Mouse (Mus musculus): ENCODE measurements around the gene Ccdc116.
"Not testable (repeated sequence)": the region's sequence is repeated elsewhere in the genome, so short reads cannot be mapped to it uniquely, and the experiment has no call there.

Ccdc116 gene

DNA sequence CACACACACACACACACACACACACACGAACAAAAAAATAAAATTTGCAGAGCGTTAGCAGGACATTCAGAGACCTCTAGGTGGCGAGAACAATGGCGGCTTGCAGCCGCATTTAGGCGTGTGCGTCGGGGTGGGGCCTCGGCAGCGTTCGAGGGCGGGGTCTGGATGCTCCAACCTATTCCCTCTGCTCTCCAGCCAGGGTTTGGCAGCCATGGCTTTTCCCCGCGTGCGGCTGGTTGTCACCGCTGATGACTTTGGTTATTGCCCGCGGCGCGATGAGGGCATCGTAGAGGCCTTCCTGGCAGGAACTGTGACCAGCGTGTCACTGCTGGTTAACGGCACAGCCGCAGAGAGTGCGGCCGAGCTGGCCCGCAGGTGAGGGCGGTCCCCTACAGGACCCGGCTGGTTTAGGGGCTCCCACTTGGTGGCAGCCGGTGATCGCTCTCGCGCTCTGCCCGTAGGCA is at the start of gene Ccdc116:
Gene Ccdc116 (minus strand): TSS at position 458 of the 464 bp plus-strand sequence.
- peak; percentile 89 for DNase-seq (ENCODE audit: low read depth, low spot score)

DNA sequence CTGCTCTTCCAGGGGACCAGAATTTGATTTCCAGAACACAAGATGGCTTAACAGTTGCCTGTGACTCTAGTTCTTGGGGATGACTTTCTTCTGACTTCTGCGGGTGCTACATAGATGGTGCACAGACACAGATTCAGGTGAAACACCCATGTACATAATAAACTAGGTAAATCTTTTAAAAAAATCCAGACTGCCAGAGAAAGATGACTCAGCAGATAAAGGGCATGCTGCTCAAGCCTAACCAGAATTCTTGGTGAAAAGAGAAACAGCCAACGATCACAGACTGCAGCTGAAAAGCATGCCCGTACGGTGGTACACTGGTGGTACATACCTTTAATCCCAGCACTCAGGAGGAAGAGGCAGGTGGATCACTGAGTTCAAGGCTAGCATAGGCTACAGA is 46.8 kb upstream of the Ccdc116 start:
- no peak for DNase-seq (ENCODE audit: low read depth, low spot score)

DNA sequence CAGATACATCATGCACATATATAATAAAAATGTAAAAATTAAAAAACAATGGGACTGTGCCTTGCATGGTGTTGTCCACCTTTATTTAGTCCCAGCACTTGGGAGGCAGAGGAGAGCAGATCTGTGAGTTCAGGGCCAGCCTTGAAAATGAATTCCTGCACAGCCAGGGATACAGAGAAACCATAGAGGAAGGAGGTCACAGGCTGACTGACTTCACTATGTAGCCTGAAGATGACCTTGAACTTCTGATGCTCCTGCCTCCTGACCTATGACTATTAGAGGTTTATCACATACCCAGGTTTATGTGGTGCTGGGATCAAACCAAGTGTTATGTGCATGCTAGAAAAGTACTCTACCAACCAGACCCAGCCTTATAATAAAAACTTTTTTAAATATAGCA is 38.4 kb upstream of the Ccdc116 start:
- DNase-seq (ENCODE audit: low read depth, low spot score): no peak

DNA sequence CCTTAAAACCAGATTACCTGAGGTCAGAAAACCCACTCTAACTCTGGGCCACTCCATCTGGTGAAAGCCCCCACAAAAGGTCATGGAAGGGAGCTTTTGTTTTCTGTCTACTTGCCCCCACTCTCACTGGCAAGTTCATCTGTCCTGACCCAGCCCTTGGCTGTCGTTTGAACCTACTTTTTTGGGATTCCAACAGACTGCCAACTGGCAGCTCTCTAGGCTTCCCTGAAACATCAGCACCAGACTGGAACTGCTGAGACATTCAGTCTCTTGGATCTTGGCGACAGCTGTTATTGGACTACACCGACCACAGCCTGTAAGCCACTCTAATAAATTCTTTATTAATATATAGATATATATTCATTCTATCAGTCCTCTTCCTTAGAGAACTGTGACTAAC is 36.0 kb upstream of the Ccdc116 start:
- no peak for DNase-seq (ENCODE audit: low read depth, low spot score)

DNA sequence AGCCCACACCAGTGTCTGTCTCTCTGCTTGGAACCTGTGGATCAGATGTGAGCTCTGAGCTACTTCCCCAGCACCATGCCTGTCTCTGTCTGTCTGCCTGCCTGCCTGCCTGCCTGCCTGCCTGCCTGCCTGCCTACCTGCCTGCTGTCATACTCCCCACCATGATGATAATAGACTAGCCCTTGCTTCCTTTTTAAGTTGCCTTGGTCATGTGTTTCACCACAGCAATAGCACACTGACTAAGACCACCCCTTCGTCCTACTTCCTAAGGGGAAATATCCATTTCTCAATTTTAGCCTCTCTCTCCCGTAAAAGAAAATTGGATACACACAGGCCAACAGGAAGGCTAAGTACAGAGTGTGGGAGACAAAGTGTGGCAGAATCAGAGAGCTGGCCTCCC is 35.1 kb upstream of the Ccdc116 start:
- no peak for DNase-seq (ENCODE audit: low read depth, low spot score)

DNA sequence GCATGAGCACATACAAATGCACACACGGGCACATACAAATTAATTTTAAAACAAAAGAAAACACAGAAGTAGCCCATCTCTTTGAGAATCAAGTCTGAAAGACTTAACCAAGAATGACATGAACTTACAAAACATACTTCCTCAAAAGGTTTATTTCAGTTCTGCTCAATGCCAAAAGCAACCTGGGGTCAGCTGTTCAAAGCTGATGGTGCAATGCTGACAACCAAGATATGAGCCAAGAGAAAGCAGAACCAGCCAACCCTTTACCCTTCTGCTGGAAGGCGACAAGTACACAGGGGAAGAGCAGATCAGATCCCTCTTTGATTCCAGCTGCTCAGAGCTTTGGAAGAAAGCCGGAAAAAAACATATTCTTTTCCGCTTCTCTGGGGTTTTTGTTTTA is 34.4 kb upstream of the Ccdc116 start:
- DNase-seq (ENCODE audit: low read depth, low spot score): no peak

DNA sequence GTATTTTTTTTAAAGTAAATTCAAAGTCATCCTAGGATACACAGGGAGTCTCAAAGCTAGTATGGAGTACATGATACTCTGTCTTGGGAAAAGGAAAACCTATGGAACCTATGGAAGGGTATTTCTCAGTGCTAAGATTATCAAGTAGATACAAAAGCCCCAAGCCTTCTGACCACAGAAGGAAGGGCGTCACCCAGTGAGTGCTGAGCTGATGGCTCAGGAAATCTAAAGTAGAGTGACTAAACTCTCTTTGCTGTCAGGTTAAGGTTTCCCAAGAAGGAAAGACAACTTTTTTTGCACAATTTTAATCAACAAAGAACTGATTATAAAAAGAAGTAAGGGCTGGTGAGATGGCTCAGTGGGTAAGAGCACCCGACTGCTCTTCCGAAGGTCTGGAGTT is 32.7 kb upstream of the Ccdc116 start:
- DNase-seq (ENCODE audit: low read depth, low spot score): no peak

DNA sequence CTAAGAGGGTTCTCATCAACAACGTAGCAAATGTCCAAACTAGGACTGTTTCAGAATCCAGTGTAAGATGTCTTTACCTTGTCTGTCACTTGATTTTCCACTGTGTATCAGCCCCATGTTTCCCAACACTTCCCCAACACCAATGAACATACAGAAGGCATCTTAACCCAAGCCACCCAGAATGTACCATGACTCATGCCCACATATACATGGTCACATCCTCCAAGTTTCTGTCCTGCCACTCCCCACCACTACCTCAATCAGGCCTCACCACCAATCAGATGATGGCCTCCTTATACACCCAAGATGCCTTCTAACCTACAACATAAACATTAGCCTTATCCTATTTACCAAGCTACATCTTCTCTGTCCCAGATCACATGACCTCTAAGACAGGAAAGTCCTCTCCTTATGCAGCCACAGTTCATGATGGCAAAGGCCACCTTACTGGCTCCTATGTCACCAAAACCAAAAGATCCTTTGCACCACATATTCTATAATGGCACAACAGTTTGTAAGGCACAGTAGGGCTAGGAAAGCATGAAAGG is 30.7 kb upstream of the Ccdc116 start:
- no peak for DNase-seq (ENCODE audit: low read depth, low spot score)

DNA sequence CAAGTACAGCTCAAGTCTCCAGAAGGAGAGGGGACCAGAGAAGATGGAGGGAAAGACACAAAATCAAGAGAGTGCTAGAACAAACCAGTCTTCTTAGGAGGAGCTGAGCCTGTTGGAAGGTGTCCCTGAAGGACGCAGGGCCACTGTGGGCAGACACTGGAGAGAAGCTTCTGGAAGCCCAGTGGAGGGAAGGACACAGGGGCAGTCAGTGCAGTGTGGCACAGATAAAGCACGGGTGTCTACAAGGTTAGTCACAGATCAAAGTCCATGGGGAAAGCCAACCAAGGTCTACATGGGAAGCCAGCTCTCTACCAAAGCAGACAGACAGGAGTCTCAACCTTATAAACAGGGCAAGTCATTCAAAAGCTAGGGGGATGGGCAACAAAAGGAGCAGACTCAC is 28.7 kb upstream of the Ccdc116 start:
- DNase-seq (ENCODE audit: low read depth, low spot score): no peak

DNA sequence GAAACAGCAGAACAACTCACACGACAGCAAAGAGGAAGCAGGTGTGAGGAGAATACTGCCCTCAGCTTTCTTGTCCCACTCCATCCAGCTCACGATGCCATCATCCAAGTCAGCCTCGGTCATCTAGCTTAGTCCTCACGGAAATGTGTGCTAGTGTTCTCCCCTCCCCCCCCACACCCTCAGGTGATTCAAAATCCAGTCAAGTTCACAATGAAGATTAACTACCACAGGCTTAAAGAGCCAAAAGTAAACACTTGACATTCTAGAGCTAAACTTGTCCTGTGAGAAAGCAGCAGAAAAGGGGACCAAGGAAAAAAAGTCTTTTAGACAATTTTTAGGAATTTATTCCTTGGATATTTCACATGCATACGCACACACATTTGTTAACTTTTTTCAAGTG is 21.0 kb upstream of the Ccdc116 start:
- no peak for DNase-seq (ENCODE audit: low read depth, low spot score)

DNA sequence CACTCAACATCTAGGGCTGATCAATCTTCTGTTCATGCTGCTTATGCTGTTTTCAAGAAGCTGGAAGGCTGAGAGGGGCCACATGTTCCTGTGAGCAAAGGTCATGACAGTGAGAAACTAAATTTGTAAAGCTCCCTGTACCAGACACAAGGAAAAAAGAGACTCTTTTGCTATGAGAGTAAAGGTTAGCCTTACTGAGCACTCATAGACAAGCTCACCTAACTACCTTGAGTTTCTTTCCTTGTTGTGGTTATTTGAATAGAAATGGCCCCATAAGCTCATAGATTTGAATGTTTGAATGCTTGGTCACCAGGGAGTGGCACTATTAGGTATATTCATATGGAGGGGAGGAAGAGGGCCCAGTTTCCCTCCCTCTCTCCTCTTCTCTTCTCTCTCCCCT is 20.1 kb upstream of the Ccdc116 start:
- DNase-seq (ENCODE audit: low read depth, low spot score): no peak

DNA sequence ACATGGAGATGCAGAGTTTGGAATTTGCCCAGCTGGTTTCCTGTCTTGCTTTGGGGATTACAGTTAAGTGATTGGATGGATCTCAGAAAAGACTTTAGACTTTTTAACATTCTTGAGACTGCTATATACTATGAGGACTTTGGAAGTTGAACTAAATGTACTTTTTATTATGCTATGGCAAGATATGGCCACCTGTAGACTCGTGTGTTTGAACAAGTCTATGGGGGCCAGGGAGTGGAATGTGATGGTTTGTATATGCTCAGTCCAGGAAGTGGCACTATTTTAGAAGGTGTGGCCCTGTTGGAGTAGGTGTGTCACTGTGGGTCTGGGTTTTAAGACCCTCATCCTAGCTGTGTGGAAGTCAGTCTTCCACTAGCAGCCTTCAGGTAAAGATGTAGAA is 18.4 kb upstream of the Ccdc116 start:
- DNase-seq (ENCODE audit: low read depth, low spot score): not testable (repeated sequence)

DNA sequence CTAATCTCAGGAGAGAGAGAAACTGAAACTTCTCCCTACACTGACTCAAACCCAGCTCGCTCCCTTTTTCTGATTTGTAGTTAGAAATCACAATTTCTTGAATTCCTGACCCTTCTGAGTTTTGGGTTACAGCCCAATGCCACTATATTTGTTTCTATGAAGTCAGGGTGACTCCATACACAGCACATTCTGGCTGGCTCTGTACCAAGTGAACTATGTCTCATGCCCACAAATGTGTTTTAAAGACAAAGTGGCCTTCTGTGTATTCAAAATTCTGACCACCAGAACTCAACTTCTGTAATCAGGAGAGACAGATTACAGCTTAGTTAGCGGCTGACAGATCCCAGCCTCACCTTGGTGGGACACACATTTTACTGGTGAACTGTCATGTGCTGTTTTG is 7.3 kb upstream of the Ccdc116 start:
- DNase-seq (ENCODE audit: low read depth, low spot score): no peak

DNA sequence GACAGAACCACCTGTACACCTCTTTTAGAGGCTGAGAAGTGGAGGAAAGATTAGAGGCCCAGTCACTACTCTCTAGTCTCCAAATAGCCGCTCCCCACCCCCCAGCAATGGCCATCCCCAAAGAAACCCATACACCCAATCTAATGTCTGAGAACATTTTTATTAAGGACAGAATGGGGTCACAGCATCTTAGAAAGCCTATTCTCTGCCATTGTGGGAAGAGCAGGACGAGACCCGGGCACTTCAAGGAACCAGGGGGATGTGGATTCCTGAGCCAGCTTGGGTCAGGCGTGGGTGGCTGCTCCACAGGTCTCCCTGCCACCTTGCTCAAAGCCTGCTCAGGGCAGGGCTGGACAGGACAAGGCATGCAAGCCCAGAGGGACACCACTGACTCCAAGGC is 4.8 kb upstream of the Ccdc116 start:
- no peak for DNase-seq (ENCODE audit: low read depth, low spot score)

DNA sequence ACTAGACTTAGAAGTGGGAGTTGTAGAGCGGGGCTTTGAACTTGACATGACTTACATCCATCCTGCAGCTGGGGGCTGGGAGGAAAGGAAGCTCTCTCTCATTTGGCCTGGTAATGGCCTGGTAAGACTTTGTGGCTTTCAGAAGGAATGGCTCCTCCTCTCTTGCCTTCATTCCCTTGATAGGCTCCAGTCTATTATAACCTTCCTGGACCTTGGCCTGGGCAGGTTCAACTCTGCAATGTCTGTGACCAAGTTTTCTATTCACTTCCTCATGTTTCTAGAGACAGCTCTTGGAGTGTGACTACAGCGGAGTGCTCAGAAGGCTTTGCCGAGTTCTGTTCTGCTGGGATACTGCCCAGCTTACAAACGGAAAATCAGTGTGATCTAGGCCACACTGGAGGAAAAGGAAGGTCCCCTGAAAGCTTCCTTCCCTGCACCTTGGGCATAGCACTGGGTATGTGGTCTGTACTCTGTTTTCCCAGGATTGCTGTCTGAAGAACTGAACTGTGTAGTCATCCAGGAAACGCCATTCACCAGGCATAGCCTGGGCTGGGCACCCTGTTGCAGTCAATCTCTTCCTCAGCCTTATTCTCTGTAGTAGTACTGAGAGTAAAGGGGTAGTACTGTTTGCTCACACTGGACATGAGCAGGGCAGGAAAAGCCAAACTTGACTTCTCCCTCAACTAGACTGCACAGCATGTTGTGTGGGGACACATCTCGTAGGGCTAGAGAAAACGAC is 3.7 kb upstream of the Ccdc116 start:
- DNase-seq (ENCODE audit: low read depth, low spot score): no peak

DNA sequence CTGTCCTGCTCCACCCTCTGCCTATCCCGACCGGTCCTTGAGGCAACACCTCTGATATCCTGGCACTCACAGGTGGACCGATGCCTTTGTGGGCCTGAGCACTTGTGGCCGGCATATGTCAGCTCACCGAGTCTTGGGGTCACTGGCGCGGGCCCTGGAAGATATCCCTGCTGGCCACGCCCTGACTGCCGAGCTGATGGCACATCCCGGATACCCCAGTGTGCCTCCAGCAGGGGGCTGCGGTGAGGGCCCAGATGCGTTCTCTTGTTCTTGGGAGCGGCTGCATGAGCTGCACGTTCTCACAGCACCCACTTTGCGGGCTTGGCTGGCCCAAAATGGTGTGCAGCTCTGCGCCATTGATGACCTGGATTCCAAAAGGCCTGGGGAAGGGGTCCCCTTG is 1.1 kb upstream of the Ccdc116 start:
- no peak for DNase-seq (ENCODE audit: low read depth, low spot score)

DNA sequence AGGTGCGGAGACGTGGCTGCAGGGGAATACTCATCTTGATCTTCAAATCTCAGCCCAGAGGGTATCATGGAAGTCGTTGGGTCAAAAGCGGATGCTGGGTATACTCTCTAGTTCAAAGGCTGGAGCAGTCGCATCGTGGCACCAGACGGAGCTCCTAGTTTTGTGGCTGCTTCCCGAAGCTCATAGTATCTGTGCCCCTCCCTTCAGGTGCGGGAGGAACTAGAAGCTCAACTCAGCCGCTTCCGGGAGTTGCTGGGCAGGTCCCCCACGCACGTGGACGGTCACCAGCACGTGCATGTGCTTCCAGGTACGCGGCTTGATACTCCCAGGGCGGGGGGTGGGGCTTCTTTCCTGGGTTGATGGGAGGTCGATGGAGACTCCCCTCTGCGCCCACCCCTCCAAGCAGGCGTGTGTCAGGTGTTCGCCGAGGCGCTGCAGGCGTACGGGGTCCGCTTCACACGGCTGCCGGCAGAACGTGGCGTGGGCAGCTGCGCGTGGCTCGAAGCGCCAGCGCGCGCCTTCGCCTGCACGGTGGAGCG is 431 bp upstream of the Ccdc116 start:
- DNase-seq (ENCODE audit: low read depth, low spot score): no peak

DNA sequence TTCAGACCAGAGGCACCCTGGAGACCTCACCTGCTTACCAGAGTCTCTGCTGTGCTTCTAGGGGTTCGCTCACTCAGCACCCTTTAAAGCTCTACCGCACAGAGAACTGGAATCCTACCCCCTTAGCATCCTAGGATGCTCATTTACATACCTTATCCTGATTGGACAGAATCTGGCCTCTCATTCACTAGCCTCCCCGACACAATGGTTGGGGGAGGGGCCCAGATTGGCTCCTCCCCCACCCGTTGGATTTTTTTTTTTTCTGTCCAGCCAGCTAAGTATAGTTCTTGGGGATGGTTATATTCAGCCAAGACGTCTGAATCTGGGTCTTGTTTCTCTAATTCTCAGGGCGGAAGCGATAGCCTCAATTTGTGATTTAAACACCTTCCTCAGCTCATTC is 2.7 kb downstream of the Ccdc116 start, which contains the start of gene Ydjc:
Gene Ydjc (plus strand): TSS at position 283 of the 400 bp plus-strand sequence.
- peak; percentile 45 for DNase-seq (ENCODE audit: low read depth, low spot score)

DNA sequence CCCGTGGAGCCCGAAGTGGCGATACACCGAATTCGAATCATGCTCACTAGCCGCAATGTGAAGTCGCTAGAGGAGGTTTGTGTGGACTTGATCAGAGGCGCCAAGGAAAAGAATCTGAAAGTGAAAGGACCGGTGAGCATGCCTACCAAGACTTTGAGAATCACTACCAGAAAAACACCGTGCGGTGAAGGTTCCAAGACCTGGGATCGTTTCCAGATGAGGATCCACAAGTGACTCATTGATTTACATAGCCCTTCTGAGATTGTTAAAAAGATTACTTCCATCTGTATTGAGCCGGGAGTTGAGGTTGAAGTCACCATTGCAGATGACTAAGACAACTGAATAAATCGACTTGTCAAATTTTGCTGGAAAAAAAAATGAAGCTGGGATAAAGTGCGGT is 9.7 kb downstream of the Ccdc116 start:
- no peak for DNase-seq (ENCODE audit: low read depth, low spot score)

DNA sequence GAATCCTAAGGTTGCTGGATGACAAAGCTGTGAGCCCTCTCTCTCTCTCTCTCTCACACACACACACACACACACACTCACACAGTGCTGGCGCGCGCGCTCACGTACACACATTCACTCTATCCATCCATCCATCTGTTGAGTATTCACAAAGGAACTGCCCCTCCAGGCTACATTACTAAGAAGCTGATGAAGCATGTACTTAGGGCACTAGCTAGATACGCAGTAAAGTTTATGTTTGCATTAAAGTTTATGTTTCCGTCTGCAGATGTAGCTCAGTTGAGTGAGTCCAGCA is 14.2 kb downstream of the Ccdc116 start:
- no peak for DNase-seq (ENCODE audit: low read depth, low spot score)

DNA sequence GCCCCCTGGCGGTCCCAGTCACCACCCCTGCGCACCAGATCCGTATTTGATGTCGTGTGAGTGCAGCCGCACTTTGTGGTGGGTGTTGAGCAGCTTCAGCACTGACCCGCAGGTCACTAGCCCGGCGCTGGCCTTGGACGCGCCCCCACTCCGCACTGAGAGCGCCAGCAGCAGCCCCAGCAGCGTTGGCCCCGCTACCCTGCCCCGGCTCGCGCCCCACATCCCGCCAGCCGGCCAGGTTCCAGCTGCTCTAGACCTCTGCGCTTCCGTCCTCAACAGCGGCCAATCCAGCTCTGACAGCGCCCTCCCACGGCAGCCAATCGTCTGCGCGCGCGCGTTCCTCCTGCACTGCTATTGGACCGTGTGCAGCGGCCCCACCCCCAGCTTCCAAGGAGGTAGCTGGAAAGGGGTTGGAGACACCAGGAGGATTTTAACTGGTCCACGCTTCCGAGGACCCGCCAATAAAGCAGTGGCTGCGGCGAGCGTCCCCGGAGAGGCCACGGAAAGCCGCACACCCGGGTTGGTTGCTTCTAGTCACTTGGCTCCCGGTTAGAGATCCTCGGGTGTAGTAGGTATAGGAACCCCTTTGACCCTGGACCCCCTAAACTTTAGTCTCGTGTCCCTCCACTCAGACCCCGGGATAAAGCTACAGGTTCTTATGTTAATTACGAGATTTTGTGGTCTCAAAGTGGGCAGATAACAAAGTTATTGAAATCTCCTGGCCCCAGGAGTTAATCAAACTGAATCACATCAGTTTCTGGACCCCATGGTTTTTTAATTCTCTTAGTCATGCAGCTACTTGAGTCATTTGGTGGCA is 14.7 kb downstream of the Ccdc116 start, which contains the start of gene Sdf2l1:
Gene Sdf2l1 (minus strand): TSS at position 295 of the 817 bp plus-strand sequence.
- peak; percentile 97 for DNase-seq (ENCODE audit: low read depth, low spot score)
